Mouse (Mus musculus): ENCODE measurements around the gene 4930404N11Rik.

The 4930404N11Rik gene

DNA sequence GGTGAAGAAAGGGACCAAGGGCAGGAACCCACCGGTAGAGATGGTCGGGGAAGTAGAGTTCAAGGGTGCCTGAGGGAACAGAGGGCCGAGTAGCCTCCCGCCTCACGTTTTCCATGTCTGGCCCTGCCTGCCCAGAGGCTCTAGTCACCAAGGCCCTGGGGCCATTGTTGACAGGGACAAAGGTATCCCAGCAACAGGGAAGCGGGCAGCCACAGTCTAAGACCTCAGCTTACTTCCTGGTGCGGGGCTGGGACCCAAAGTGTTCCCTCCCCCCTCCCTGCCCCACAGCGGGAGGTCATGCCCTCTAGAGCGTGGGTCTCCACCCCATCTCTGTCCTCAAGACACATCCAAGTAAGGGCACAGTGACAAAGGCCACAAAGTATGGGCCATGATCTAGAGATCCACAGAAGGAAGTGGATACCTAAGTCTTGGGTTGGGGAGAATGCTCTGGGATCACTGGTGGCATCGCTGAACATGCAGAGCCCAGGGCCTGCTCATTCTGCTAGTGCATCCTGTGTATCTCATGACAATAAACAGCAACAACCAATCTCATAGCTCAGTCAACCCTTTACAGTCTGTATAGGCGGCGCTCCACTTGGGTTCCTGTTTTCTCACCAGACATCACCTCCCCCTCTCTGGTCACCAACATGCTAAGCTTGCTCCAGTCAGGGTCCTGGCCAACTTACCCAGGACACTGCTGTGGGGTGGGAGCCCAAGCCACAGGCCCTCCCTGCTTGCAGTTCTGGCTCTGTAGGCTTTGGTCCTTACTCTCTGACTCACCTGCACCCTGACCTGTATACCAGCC is at the start of gene 4930404N11Rik:
4930404N11Rik (minus strand) TSS at position 145 of the 805 bp plus-strand sequence.
- no peak for ATAC-seq (ENCODE audit: insufficient number of reproducible peaks, low FRiP score, low TSS enrichment)

DNA sequence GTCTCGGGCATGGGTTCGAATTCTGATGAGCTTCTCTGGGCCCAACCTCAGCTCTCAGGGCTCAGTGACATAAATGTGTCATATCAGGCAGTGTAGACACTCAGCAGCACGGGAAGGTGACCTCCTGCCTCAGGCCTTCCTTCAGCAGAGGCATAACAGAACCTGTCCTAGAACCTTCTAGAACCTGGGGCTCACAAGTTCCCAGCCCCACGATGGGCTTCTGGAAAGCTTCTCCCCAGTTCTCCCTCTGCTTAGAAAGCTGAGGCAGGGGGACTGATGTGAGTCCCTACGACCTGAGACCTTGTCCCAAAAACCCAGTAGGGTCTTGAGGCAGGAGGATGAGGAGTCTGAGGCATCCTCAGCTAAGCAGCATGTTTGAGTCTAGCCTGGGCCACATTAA is 49.5 kb upstream of the 4930404N11Rik start:
- ATAC-seq (ENCODE audit: insufficient number of reproducible peaks, low FRiP score, low TSS enrichment) = no peak

DNA sequence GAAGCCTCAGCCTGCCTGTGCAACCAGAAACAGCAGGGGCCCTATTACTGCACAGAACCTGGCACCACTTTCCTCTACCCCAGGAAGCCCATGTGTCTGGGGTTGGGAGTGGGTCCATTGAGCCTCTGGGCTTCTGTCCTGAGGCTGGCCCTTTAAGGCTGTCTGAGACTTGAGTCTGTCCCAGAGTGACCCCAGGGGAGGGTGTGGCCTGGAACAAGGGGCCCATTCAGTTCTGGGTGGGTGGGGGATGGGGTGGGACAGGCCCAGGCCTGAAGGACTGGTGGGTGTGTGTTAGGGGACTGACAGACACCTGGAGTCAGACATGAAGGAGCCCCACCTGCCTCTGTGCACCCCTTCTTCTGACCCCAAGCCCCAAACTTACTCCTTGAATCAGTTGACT is 49.1 kb upstream of the 4930404N11Rik start:
- no peak for ATAC-seq (ENCODE audit: insufficient number of reproducible peaks, low FRiP score, low TSS enrichment)

DNA sequence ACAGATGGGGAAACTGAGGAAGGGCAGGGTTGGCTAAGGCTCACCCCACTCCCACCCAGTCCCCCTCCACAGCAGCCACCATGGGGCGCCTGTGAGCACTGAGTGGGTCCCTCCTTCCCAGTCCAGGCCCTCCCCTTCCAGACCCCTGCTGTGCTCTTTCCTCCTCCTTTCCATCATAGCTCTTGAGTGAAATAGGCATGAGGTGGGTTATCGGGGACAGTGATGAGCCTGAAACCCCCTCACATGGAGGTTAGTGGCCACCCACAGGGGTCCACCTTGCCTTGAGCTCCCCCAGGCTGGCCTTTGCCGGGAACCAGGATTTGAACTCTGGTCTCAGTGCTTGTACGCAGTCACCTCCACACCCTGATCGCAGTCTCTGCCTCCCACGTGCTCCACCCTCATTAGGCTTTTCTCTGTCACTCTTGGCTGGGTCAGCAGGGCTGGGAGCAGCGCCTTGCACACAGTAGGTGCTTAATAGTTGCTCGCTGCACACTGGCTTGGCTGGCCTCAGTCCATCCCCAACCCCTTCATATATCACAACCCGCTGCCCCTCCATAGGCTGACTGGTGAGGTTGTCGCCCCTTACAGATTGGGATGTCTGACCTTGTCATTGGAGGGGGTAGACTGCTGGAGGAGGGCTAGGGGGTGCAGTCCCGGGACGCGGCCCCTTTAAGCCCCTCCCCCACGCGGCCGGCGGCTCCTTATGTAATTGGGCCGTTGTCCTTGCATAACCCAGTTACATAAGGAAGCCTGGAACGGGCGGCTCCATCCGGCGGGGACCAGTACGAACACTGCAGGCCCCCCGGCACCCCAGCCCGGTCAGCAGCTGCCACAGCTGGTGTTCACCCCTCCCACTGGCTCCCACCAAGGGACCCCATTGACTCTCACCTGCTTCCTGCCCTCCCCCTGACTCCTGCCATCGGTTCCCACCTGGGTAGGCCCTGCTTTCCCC is 48.0 kb upstream of the 4930404N11Rik start:
- ATAC-seq (ENCODE audit: insufficient number of reproducible peaks, low FRiP score, low TSS enrichment) = no peak

DNA sequence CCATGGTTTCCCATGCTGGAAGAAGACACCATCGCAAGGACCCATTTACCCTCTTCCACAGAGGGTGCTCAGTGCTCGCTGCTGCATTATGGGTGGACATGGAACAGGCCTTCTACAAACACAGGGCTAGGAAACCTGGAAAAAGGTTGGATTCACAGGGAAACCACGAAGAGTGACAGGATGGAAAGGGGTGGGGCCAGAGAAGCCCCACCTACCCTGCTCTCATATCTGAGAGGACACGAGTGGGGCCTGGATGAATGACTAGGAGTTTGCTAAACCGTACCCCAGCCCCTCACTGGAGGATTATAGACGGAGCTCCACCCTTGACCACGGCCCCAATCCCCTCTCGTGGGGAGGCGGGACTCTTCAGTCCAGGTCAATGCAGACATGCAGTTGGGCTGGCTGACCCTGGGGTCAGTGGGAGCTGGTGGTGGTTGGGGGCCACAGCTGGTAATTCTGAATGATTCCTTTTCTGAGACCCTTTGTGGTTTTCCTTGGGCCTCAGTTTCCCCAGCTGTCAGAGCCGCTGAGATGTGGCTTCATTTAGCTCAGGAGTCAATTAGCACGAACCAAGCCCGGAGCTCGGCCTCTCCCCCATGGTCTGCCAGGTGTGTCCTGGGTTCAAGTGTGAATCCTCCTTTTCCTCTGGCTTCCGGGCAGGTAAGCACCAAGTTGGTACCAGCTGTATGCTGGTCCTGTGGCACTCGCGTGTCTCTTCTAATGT is 47.1 kb upstream of the 4930404N11Rik start:
- ATAC-seq (ENCODE audit: insufficient number of reproducible peaks, low FRiP score, low TSS enrichment) = no peak

DNA sequence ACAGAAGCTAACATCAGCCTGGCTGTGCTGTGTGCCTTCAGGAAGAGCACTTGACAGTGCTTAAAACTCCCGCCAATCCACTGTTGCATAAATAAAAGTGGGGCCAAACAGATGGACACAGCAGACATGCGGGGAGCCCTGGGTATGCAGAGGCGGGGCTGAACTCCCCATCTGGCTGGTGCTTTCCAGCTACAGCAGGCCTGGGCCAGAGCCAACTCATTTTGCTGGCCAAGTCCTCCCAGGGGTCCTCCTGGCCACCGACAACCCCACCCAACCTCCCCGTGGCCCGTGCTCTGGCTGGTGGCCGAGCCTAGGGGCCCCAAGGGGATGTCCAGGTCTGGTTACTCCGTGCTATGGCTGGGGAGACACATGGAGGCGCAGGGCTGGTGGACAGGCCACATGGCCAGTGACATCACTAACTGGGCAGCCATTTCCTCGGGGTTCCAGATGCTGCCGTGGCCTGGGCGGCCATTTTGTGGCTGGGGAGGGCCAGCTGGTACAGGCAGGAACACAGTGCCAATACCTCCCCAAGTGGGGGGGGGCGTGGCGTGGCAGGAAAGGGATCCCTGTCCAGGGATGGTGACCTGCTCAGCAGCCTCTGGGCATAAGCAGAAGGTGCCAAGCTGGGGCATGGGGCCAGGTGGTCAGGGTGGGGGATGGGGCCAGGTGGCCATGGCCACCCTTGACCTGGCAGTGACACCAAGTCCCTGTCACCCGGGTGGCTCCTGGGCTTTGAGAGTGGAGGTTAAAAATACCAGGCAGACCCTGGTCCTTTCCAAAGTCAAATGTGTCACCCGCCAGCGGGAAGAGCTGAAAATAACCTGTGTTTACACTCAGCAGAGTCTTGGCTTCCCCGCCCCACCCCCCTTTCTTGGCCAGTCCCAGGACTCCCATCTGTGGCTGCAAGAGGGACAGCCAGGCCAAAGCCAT is 46.1 kb upstream of the 4930404N11Rik start:
- peak; percentile 7; the same call in 1 of the 2 replicates for ATAC-seq (ENCODE audit: insufficient number of reproducible peaks, low FRiP score, low TSS enrichment)

DNA sequence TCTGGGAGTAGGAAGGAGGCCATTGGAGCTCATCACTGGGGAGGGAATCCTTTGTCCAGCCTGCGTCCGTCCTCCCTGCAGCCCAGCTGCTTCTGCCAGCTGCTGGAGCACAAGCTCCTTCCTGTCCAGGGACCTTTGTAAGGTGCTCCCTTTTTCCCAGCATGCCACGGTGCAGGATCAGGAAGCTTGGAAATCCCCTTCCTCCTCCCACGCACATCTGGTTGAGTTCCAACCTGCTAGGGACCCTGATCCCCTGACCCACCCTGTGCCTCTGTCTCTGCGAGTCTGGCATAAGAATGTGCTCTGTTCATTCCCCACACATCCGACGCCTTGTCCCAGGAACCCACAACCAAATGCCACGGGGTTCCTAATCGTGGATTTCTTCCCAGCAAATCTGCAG is 45.4 kb upstream of the 4930404N11Rik start:
- no peak for ATAC-seq (ENCODE audit: insufficient number of reproducible peaks, low FRiP score, low TSS enrichment)

DNA sequence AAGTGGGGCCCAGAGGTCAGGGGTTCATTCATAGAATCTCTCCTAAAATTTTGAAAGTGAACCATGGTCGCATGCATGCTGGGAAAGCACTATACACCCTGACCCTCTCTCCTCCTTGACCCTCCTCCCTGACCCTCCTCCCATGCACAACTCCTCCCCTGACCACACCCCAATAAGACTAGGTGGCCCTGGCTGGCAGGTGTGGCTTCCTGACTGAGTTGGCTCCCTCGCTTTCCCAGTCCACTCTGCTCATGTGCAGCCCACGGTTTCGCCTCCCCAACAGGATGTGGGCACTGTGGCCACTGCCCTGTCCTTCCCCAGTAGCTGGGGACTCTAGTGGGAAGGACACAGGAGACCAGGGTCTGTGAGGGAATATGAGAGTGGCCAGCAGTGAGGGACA is 44.7 kb upstream of the 4930404N11Rik start:
- no peak for ATAC-seq (ENCODE audit: insufficient number of reproducible peaks, low FRiP score, low TSS enrichment)

DNA sequence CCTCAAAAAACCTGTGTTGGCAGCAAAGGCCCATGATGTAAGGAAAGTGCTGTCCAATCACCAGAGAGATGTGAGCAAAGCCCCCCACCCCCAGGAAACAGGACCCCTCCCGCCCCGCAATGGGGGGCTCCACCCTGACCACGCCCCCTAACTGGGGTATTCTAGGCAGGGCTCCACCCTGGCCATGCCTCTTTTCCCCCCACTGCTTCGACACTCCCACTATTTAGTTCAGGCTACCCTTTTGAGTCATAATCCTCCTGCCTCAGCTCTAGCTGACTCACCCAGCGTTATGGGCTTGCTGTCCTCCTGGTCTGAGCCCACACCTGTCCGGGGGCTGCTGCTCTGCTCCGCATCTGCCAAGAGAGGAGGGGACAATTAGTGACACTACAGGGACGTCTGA is 43.7 kb upstream of the 4930404N11Rik start:
- no peak for ATAC-seq (ENCODE audit: insufficient number of reproducible peaks, low FRiP score, low TSS enrichment)

DNA sequence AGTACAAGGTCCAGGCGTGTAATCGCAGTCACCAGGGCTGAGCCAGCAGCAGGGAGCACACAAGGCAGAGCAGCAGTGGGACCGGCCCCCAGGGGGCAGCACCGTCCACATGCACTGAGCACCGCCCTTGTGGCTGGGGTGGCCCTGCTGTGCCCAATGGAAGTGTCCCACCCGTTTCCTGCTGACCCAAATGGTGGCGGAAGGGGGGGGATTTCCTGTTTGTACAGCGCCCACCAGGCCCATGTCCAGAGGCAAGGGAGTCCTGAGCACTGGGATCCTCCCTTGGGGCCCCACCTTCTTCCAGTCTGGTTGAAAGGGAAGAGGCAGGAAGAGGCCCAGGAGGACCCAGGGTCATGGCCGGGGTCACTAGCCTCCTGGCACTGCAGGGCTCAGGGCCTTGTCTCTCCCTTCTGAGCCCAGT is 43.3 kb upstream of the 4930404N11Rik start:
- ATAC-seq (ENCODE audit: insufficient number of reproducible peaks, low FRiP score, low TSS enrichment) = no peak

DNA sequence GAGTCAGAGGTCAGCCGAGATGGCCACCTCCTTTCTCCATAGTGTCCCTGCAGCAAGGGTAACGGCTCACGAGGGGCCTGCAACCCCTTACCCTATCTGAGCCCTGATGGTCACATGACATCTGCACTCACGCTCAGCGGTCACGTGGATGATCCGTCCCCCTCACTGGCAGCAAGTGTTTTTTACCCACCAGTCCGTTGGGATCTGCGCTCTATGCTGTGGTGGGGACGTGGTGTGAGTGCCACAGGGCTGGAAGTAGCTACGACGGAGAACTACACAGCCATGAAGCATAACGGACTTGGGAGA is 42.8 kb upstream of the 4930404N11Rik start:
- ATAC-seq (ENCODE audit: insufficient number of reproducible peaks, low FRiP score, low TSS enrichment) = no peak

DNA sequence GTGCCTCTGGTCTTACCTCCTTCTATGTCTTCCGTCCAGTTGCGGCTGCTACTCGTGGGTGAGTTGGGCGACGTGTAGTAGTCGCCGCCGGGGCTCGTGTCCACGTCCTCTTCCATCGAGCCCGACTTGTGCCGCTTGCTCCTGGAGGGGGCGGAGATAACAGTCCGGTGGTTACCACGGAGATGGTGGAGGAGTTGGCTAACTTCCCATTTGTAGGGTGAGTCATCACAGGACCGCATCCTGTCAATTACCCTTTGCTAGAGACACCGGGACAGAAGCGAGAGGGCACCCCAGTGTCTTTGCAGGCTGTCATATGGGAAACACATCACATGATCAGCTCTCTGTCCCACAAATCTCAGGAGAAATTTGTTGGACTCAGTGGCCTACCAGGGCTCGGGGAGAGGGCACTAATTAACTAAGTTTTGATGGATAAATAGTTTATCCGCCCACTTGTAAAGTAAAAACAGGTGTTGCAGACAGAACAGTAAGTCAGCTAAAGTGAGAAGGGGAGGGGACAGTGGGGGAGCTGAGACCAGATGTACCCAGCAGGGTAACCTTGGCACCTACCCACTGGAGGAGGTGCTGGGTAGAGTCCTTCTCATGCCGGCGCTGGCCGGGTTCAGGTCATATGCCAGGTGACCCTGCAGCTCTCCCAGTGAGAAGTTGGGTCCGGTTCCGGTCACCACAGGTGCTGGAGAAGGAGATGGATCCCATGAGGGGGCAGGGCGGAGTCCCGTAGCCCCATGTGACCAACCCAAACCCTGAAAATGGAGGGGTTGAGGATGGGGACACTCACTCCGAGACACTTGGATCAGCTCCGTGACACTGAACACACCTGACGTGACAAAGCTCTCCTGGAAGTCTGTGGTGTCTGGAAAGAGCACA is 42.2 kb upstream of the 4930404N11Rik start:
- ATAC-seq (ENCODE audit: insufficient number of reproducible peaks, low FRiP score, low TSS enrichment) = peak; percentile 9; the same call in 1 of the 2 replicates

DNA sequence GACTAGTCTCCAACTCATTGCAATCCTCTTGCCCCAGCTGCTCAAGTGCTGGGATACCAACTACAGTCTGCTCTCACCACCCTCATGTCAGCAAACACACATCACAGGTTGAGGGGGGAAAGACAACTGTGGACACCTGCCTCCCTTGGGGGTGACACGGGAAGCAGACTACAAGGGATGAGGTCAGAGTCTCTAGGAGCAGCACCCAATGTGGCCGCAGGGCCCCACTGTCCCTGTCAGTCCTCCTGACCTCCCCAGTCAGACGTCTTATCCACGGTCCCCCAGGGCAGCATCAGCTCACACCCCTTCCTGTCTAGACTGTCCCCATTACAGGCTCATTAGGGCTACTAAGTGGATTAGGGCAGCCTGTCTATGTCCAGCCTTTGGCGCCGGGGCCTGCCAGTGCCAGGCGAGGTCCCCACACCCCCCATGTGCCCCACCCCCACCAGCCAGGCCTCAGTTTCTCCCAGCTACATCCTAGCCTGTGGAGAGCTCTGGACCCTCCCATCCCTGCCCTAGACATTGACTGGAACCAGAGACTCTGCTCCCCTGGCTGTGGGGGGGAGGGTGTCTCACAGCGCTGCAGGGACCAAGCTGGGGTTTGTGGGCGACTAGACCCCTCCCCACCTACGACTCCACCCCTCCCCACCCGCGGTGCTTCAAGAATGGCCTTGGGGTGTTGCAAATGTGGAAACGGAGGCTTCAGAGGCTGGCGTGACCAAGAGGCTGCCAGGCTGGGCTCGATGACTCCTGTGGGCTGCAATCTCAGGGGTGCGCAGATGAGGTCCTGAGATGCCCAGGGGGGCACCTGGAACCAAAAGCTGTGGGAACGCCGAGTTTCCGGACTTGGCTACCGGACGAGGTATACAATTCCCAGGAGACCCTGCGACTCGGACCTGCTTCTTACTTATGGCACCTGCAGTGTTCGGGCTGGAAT is 41.2 kb upstream of the 4930404N11Rik start:
- ATAC-seq (ENCODE audit: insufficient number of reproducible peaks, low FRiP score, low TSS enrichment) = no peak

DNA sequence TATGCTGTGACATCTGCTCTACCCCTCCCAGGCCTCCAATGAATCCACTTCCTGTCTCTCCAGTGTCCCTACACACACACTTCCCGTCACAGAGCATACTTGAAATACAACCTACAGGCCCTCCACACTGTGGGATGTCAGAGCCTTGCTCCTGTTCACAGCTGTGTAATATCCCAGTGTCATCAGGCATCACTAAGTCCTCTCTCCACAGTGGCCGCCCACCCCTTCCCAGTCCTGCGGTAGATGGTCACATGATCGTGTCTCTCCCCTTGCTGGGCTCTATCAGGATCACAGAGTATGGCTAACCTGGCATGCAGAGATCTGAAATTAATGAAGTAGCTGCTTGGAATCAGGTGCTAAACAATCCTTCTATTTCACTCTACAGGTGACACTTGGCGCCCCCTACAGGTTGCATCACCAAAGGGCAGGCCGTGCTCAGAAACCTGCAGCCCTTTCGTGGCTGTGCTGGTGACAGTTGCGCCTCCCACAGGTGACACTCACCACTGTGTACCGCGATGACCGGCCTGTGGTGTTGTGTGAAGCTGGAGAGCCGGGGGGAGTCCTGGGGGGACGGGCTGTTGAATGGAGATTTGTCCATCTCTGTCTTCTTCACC is 40.1 kb upstream of the 4930404N11Rik start:
- ATAC-seq (ENCODE audit: insufficient number of reproducible peaks, low FRiP score, low TSS enrichment) = no peak

DNA sequence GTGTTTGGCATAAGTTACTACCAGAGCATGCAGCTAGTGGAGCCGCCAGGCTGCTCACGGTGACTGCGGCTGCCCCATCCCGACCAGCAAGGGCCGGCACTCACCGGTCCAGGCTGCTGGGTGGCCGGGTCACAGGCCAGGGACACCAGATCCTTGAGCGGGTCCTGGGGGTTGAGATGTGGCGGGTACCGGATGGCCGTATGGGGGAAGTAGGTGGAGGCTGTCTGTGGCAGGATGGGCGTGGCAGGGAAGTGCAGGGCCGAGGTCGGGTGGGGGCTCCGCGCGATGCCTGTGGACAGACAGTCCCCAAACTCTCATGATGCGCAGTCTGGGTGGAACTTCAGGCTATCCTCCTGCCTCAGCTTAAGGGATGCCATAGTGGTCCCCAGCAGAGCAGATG is 39.1 kb upstream of the 4930404N11Rik start:
- ATAC-seq (ENCODE audit: insufficient number of reproducible peaks, low FRiP score, low TSS enrichment) = no peak

DNA sequence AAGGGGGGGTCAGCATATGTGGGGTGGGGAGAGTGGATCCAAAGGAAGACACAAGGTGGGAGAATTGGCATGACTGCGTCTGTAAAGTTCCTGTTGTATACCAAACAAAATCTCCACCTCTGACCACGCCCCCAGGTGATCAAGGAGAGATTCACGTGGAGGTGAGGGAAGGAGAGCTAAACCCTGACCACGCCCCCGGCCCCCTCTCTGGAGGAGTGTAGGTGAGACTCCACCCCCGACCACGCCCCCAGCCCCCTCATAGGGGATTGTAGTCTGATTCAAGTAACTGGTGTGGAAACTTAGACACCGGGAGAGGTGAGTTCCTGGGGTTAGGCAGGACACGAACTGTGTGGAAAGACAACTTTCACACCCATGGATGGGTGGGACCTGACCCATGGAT is 38.5 kb upstream of the 4930404N11Rik start:
- ATAC-seq (ENCODE audit: insufficient number of reproducible peaks, low FRiP score, low TSS enrichment) = no peak

DNA sequence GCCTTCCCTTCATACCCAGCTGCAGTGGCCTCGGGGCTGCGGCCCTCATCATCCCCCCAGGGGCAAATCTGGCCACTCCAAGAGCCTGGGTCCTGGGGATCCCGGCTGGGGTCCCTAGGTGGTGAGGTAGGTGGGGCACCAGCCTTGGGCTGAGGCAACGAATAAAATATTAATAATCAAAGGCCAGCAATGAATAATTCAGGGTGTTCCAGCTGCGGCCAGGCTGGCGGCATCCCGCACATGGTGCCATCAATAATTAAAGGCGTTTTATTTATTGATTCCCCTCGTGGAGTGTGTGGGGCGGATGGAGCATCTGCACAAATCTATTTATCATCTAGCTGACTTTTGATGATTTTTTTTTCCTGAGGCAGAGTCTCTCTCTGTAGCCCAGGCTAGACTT is 37.9 kb upstream of the 4930404N11Rik start:
- ATAC-seq (ENCODE audit: insufficient number of reproducible peaks, low FRiP score, low TSS enrichment) = no peak

All from cerebellum, adult (tissue).